Mouse (Mus musculus) cortical plate, adult 2 months (tissue): ENCODE data around the gene Tgfb2.

Experiments
- CTCF ChIP-seq: fragments of 200-500 bp; IDR thresholded peaks from 2 replicates; pipeline ENCODE4 v1.5.1; 2011; ENCODE audit warnings: mild to moderate bottlenecking, control low read depth, low read length; ENCODE audit not compliant: insufficient read depth; ENCODE audit errors: extremely low read depth
- POLR2A ChIP-seq: fragments of 200-500 bp; IDR thresholded peaks from 2 replicates; pipeline ENCODE4 v1.6.1; 2011; ENCODE audit warnings: mild to moderate bottlenecking, low read length, control low read depth; ENCODE audit not compliant: insufficient read depth; ENCODE audit errors: extremely low read depth

GRCm38 (mm10) chr1:186661206-186661921 lies 44.4 kb downstream of the Tgfb2 start:
- TF ChIP-seq CTCF (no peak), POLR2A (no peak)
